Mouse (Mus musculus): ENCODE measurements around the gene Supt3. TPM values are rescaled to one million over a fixed set of nuclear protein-coding genes. Genes with fewer than 3 reads are reported as not detected.
A peak's percentile ranks its signal among the peaks of the same experiment; 100 is the strongest.

The Supt3 gene
- total and polyA plus RNA-seq, 2 experiments from 2014 or later, result 3.2 to 24.5 TPM

GRCm38 (mm10) chr17:44778141-44778540 lies 1.2 kb downstream of the Supt3 start:
- ATAC-seq (no peak), DNase-seq (no peak)
- H3K4me2 ChIP-seq (ENCODE audit: low read depth), result peak overlapping the region; percentile 65
- no peak for TF ChIP-seq CTCF (IDR thresholded peaks at IDR 0.05; ENCODE audit: low read depth)
- H3K27ac ChIP-seq (ENCODE audit: low read depth, low read length), result no peak overlapping the region
- H3K4me1 ChIP-seq (ENCODE audit: insufficient read depth), result no peaks in the 10 kb centered on the region; the same call in 1 of the 2 replicates
- H3K9ac ChIP-seq, result peak overlapping the region; percentile 96; the same call in 1 of the 2 replicates
- H3K4me3 ChIP-seq (ENCODE audit: low read depth, low read length), result peak overlapping the region; percentile 89
- no peaks in the 10 kb centered on the region for H3K9me3 ChIP-seq (ENCODE audit: low read length)
- 52% methylated on average over 5 of the region's 5 CpGs for WGBS
- no peaks in the 10 kb centered on the region for H3K36me3 ChIP-seq (ENCODE audit: insufficient read depth)
- no peaks in the 10 kb centered on the region for H3K27me3 ChIP-seq (ENCODE audit: insufficient read depth, low read length)

GRCm38 (mm10) chr17:44780353-44780752 lies 3.4 kb downstream of the Supt3 start:
- no peak for TF ChIP-seq CTCF (IDR thresholded peaks at IDR 0.05; ENCODE audit: low read depth)
- H3K4me3 ChIP-seq (ENCODE audit: low read depth, low read length), result no peak overlapping the region
- ATAC-seq (no peak), DNase-seq (no peak)
- H3K36me3 ChIP-seq (ENCODE audit: insufficient read depth), result no peaks in the 10 kb centered on the region
- H3K27ac ChIP-seq (ENCODE audit: low read depth, low read length), result no peak overlapping the region
- H3K9ac ChIP-seq, result no peak overlapping the region
- no peaks in the 10 kb centered on the region; the same call in 1 of the 2 replicates for H3K4me1 ChIP-seq (ENCODE audit: insufficient read depth)
- no peaks in the 10 kb centered on the region for H3K9me3 ChIP-seq (ENCODE audit: low read length)
- H3K27me3 ChIP-seq (ENCODE audit: insufficient read depth, low read length), result no peaks in the 10 kb centered on the region
- no peak overlapping the region for H3K4me2 ChIP-seq (ENCODE audit: low read depth)
- WGBS, result 65% methylated on average over 4 of the region's 4 CpGs

- H3K36me3 ChIP-seq (ENCODE audit: insufficient read depth), result no peaks in the 10 kb centered on the region
- no peak for DNase-seq
- no peak for ATAC-seq
- H3K27me3 ChIP-seq (ENCODE audit: insufficient read depth, low read length), result no peaks in the 10 kb centered on the region
- WGBS, result 87% methylated on average over 4 of the region's 4 CpGs
- H3K27ac ChIP-seq (ENCODE audit: low read depth, low read length), result no peak overlapping the region
- H3K4me3 ChIP-seq (ENCODE audit: low read depth, low read length), result no peak overlapping the region
- no peak for TF ChIP-seq CTCF (IDR thresholded peaks at IDR 0.05; ENCODE audit: low read depth)
- H3K9ac ChIP-seq, result no peak overlapping the region
- no peak overlapping the region for H3K4me2 ChIP-seq (ENCODE audit: low read depth)
- H3K4me1 ChIP-seq (ENCODE audit: insufficient read depth), result no peaks in the 10 kb centered on the region; the same call in 1 of the 2 replicates
- no peaks in the 10 kb centered on the region for H3K9me3 ChIP-seq (ENCODE audit: low read length)
Measured at GRCm38 (mm10) chr17:44782366-44782765, 5.4 kb downstream of the Supt3 start.

- Histone ChIP-seq H3K27me3 (ENCODE audit: insufficient read depth, low read length) (no peaks in the 10 kb centered on the region), H3K36me3 (ENCODE audit: insufficient read depth) (no peaks in the 10 kb centered on the region), H3K4me1 (ENCODE audit: insufficient read depth) (no peaks in the 10 kb centered on the region; the same call in 1 of the 2 replicates), H3K9ac (no peak overlapping the region), H3K4me3 (ENCODE audit: low read depth, low read length) (no peak overlapping the region), H3K27ac (ENCODE audit: low read depth, low read length) (no peak overlapping the region), H3K4me2 (ENCODE audit: low read depth) (no peak overlapping the region), H3K9me3 (ENCODE audit: low read length) (no peaks in the 10 kb centered on the region)
- TF ChIP-seq CTCF (IDR thresholded peaks at IDR 0.05; ENCODE audit: low read depth), result no peak
- ATAC-seq (no peak), DNase-seq (no peak)
- 82% methylated on average over 2 of the region's 2 CpGs for WGBS
Measured at GRCm38 (mm10) chr17:44783143-44783542, 6.2 kb downstream of the Supt3 start.

- Histone ChIP-seq H3K9ac (no peak overlapping the region), H3K27me3 (ENCODE audit: insufficient read depth, low read length) (no peaks in the 10 kb centered on the region), H3K4me1 (ENCODE audit: insufficient read depth) (no peaks in the 10 kb centered on the region), H3K4me3 (ENCODE audit: low read depth, low read length) (no peak overlapping the region), H3K9me3 (ENCODE audit: low read length) (no peaks in the 10 kb centered on the region), H3K36me3 (ENCODE audit: insufficient read depth) (no peaks in the 10 kb centered on the region), H3K27ac (ENCODE audit: low read depth, low read length) (no peak overlapping the region), H3K4me2 (ENCODE audit: low read depth) (no peak overlapping the region)
- WGBS, result 50% methylated on average over 5 of the region's 5 CpGs
- no peak for DNase-seq
- ATAC-seq, result no peak
- TF ChIP-seq CTCF (IDR thresholded peaks at IDR 0.05; ENCODE audit: low read depth), result no peak
Measured at GRCm38 (mm10) chr17:44788982-44789747, 12.2 kb downstream of the Supt3 start.

GRCm38 (mm10) chr17:44792218-44792917 lies 15.4 kb downstream of the Supt3 start:
- TF ChIP-seq CTCF (IDR thresholded peaks at IDR 0.05; ENCODE audit: low read depth), result no peak
- Histone ChIP-seq H3K36me3 (ENCODE audit: insufficient read depth) (no peaks in the 10 kb centered on the region), H3K9ac (no peak overlapping the region), H3K9me3 (ENCODE audit: low read length) (no peaks in the 10 kb centered on the region), H3K4me1 (ENCODE audit: insufficient read depth) (no peaks in the 10 kb centered on the region), H3K27me3 (ENCODE audit: insufficient read depth, low read length) (no peaks in the 10 kb centered on the region), H3K27ac (ENCODE audit: low read depth, low read length) (no peak overlapping the region), H3K4me2 (ENCODE audit: low read depth) (no peak overlapping the region), H3K4me3 (ENCODE audit: low read depth, low read length) (no peak overlapping the region)
- ATAC-seq (no peak), DNase-seq (peak; percentile 11)
- WGBS, result 85% methylated on average over 12 of the region's 12 CpGs

- H3K4me2 ChIP-seq (ENCODE audit: low read depth), result no peak overlapping the region
- no peak overlapping the region for H3K27ac ChIP-seq (ENCODE audit: low read depth, low read length)
- ATAC-seq, result no peak
- H3K9me3 ChIP-seq (ENCODE audit: low read length), result no peaks in the 10 kb centered on the region
- no peaks in the 10 kb centered on the region for H3K36me3 ChIP-seq (ENCODE audit: insufficient read depth)
- TF ChIP-seq CTCF (IDR thresholded peaks at IDR 0.05; ENCODE audit: low read depth), result no peak
- no peak overlapping the region for H3K4me3 ChIP-seq (ENCODE audit: low read depth, low read length)
- H3K9ac ChIP-seq, result no peak overlapping the region
- H3K27me3 ChIP-seq (ENCODE audit: insufficient read depth, low read length), result no peaks in the 10 kb centered on the region
- no peaks in the 10 kb centered on the region for H3K4me1 ChIP-seq (ENCODE audit: insufficient read depth)
- WGBS, result 48% methylated on average over 3 of the region's 3 CpGs
- DNase-seq, result no peak
Measured at GRCm38 (mm10) chr17:44797331-44797730, 20.4 kb downstream of the Supt3 start.

Measured in forebrain, postnatal 0 days (tissue).